Mouse (Mus musculus) liver, embryonic 14.5 days (tissue): ENCODE measurements around the gene Slc5a8. TPM values are rescaled to one million over a fixed set of nuclear protein-coding genes. Genes with fewer than 3 reads are reported as not detected.

ENCODE experiments used
- ATAC-seq: fragments of 200-750 bp; cut with Nextera tagmentation; 2 replicates; pipeline ENCODE4 v1.8.0; 2017; ENCODE audit warnings: moderate number of reproducible peaks, mild to moderate bottlenecking, moderate library complexity; ENCODE audit not compliant: insufficient read depth
- DNase-seq, 3 experiments: peaks; one replicate each; pipeline ENCODE4 v3.0.0-alpha.2; 2012 to 2013; ENCODE audit warnings: low read depth in 3 of 3, low spot score in 3 of 3
- H3K27ac ChIP-seq: fragments of 300-500 bp; sonication (generic); 2 replicates; pipeline ENCODE4 v1.5.1; 2014; ENCODE audit warnings: moderate library complexity, mild to moderate bottlenecking, control low read depth, inconsistent platforms
- H3K27me3 ChIP-seq: fragments of 300-500 bp; sonication (generic); 2 replicates; pipeline ENCODE4 v1.6.1; 2014; ENCODE audit warnings: mild to moderate bottlenecking, low read length, moderate library complexity; ENCODE audit not compliant: control insufficient read depth, insufficient read depth
- H3K36me3 ChIP-seq: fragments of 300-500 bp; sonication (generic); replicated peaks from 2 replicates; pipeline ENCODE4 v1.6.1; 2014; ENCODE audit warnings: low read depth; ENCODE audit not compliant: control insufficient read depth, insufficient read depth
- H3K4me1 ChIP-seq, 2 experiments: fragments of 200-500 bp in 1 of 2; fragments of 300-500 bp in 1 of 2; sonication (generic) in 1 of 2; replicated peaks; 2 replicates each; pipeline ENCODE4 v1.6.1; 2012 to 2014; ENCODE audit warnings: antibody characterized with exemption in 1 of 2, inconsistent platforms in 1 of 2, low read length in 1 of 2; ENCODE audit not compliant: control insufficient read depth in 2 of 2, insufficient read depth in 2 of 2
- H3K4me2 ChIP-seq: fragments of 300-500 bp; sonication (generic); 2 replicates; pipeline ENCODE4 v1.6.1; 2014; ENCODE audit warnings: low read depth, mild to moderate bottlenecking, control low read depth, moderate library complexity
- H3K4me3 ChIP-seq, 2 experiments: fragments of 200-500 bp in 1 of 2; fragments of 300-500 bp in 1 of 2; sonication (generic) in 1 of 2; 2 replicates each; pipeline ENCODE4 v1.5.1; 2012 to 2014; ENCODE audit warnings: low read depth in 2 of 2, low read length in 2 of 2, mild to moderate bottlenecking in 2 of 2, control low read depth in 1 of 2, inconsistent platforms in 1 of 2, moderate library complexity in 1 of 2; ENCODE audit not compliant: insufficient read depth in 1 of 2
- H3K9ac ChIP-seq: fragments of 300-500 bp; sonication (generic); replicated peaks from 2 replicates; pipeline ENCODE4 v1.6.1; 2014; ENCODE audit warnings: mild to moderate bottlenecking, control low read depth, moderate library complexity
- H3K9me3 ChIP-seq: fragments of 300-500 bp; sonication (generic); 2 replicates; pipeline ENCODE4 v1.6.1; 2016; ENCODE audit warnings: low read length, mixed read lengths; ENCODE audit not compliant: control insufficient read depth
- CTCF ChIP-seq: IDR thresholded peaks from 2 replicates; pipeline ENCODE4 v1.5.1; 2016; ENCODE audit warnings: antibody characterized with exemption, low read depth, control low read depth
- EP300 ChIP-seq: IDR thresholded peaks from 2 replicates; pipeline ENCODE4 v1.6.1; 2016; ENCODE audit warnings: antibody characterized with exemption, low read depth
- WGBS: fragments of 180-500 bp; shearing (Covaris S2); extraction: QIAGEN DNeasy Blood & Tissue Kit; methylation state at CpG from one replicate; pipeline ENCODE4 v1.1.7; 2014; ENCODE audit not compliant: insufficient replicate concordance; 5-methylcytosine and 5-hydroxymethylcytosine counted together
- polyA plus RNA-seq, 2 experiments: library from polyadenylated mRNA; depleted of rRNA in 1 of 2; stranded (reverse) in 1 of 2; unstranded in 1 of 2; fragments of >200 nt; fragmentation: Nextera tagmentation in 1 of 2; extraction: Ambion mirVana in 1 of 2; gene quantifications; 2 replicates each; pipeline versions ENCODE4 v1.2.1 to v1.2.3; 2012 to 2014

The Slc5a8 gene
- polyA plus RNA-seq, 2 experiments, result 0.01 TPM; not detected in 1

DNA sequence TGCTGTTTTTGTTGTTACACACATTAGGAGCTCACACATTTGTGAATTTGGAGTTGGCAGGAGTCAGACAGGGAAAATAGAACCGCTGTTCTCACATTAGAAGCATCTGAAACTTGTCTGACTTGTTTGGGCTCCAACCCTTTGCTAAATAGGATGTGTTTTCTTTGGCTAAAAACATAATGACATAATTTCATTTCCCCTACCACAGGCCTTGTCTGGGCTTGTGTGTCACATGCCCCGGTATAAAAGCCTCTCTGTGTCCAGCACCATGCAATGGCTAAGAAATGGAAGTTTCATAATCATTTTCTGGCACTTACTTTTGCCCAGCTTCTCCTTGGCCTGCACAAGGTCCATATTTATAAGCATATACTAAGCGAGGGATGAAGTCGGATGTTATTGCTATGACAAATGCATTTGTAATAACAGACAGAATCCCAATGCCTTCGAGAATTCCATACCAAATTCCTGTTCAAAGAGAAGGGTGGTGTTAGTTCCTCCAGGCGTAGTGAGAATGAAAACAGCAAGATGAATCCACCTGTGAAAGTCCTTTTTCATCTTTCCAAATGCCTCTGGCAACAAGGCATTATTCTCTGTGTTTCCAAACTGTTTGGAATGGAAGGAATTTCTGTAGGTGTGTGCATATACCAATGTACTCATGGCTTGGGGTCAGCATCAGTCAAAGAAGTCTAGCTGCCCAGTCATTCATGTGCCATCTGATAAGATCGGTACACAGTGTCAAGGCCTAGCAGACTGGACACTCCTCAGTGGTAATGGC, 85.3 kb downstream of the Slc5a8 start:
- Histone ChIP-seq H3K36me3 (no peaks in the 10 kb centered on the region), H3K4me1 (no peaks in the 10 kb centered on the region), H3K9me3 (no peaks in the 10 kb centered on the region), H3K9ac (no peak overlapping the region), H3K4me2 (no peak overlapping the region), H3K27me3 (no peaks in the 10 kb centered on the region), H3K4me3 (no peak overlapping the region), H3K27ac (no peak overlapping the region)
- 55% methylated on average over 7 of the region's 7 CpGs for WGBS
- ATAC-seq, result no peak
- no peak for DNase-seq
- TF ChIP-seq EP300, result no peak
- TF ChIP-seq CTCF, result no peak

DNA sequence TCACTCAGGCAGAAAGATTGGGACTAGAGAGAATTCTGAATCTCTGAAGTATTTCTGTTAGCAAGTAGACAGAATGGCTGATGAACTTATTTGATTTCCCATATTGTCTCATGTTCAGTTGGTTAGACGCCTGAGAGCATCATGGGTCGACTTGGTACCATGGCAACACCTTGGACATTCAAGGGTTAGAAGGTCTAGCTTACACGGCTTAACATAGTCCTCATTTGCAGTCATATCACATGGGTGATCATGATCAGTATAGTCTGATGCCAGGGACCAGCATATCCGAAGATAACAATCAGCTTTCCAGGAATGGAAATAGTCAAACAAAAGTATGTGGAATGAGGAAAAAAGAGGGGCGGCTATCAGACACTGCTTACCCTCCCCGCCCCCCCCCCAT, 93.1 kb downstream of the Slc5a8 start:
- H3K9me3 ChIP-seq, result no peaks in the 10 kb centered on the region
- 53% methylated on average over 6 of the region's 6 CpGs for WGBS
- H3K36me3 ChIP-seq, result no peaks in the 10 kb centered on the region
- H3K4me1 ChIP-seq, result no peaks in the 10 kb centered on the region
- no peak overlapping the region for H3K4me3 ChIP-seq
- ATAC-seq (no peak), DNase-seq (no peak)
- no peak for TF ChIP-seq EP300
- H3K27me3 ChIP-seq, result no peaks in the 10 kb centered on the region
- H3K4me2 ChIP-seq, result no peak overlapping the region
- no peak overlapping the region for H3K9ac ChIP-seq
- no peak overlapping the region for H3K27ac ChIP-seq

Other genes starting within 250 kb of the Slc5a8 start
- 2.4 and 3.9 TPM in 2 replicates for gene Spic, start 201.0 kb upstream of the Slc5a8 start, polyA plus RNA-seq (2012; rRNA removed)
- 8.4 and 8.9 TPM in 2 replicates for gene Spic, start 201.0 kb upstream of the Slc5a8 start, polyA plus RNA-seq (2014; fragmentation: Nextera tagmentation; extraction: Ambion mirVana)
- 16.0 and 23.7 TPM in 2 replicates for gene Arl1, start 155.1 kb upstream of the Slc5a8 start, polyA plus RNA-seq (2012; rRNA removed)
- gene Arl1, start 155.1 kb upstream of the Slc5a8 start, polyA plus RNA-seq (2014; fragmentation: Nextera tagmentation; extraction: Ambion mirVana), result 57.6 and 59.2 TPM in 2 replicates
- 3.6 and 6.7 TPM in 2 replicates for gene Utp20, start 59.2 kb upstream of the Slc5a8 start, polyA plus RNA-seq (2012; rRNA removed)
- 6.6 and 8.1 TPM in 2 replicates for gene Utp20, start 59.2 kb upstream of the Slc5a8 start, polyA plus RNA-seq (2014; fragmentation: Nextera tagmentation; extraction: Ambion mirVana)